Mouse (Mus musculus) layer of hippocampus, postnatal 10 days (tissue): Measurements from ENCODE around the gene Tm4sf4. TPM values are rescaled to one million over a fixed set of nuclear protein-coding genes. Genes with fewer than 3 reads are reported as not detected.

Source experiments
- DNase-seq, 2 experiments: peaks; one replicate each; pipeline ENCODE4 v3.0.0; 2021; ENCODE audit warnings: low spot score in 2 of 2
- total RNA-seq, 2 experiments: library from RNA; stranded (reverse); gene quantifications; 2 replicates each; pipeline ENCODE4 v1.2.3; 2021

The Tm4sf4 gene
- total RNA-seq, 2 experiments from 2014 or later, result not detected

- no peak for DNase-seq
Observed at GRCm38 (mm10) chr3:57474421-57474820, 49.3 kb downstream of the Tm4sf4 start.

- DNase-seq, result no peak
Observed at GRCm38 (mm10) chr3:57480640-57481039, 55.5 kb downstream of the Tm4sf4 start.

GRCm38 (mm10) chr3:57481981-57482380 lies 56.9 kb downstream of the Tm4sf4 start:
- DNase-seq, result no peak

- no peak for DNase-seq
Observed at GRCm38 (mm10) chr3:57486068-57486467, 61.0 kb downstream of the Tm4sf4 start.

- no peak for DNase-seq
Observed at GRCm38 (mm10) chr3:57487455-57488153, 62.5 kb downstream of the Tm4sf4 start.

Other genes starting within 250 kb of the Tm4sf4 start
- gene Tm4sf1, start 123.3 kb upstream of the Tm4sf4 start, total RNA-seq, result 10 to 100 TPM; 15.8 to 18.3 TPM
- gene Wwtr1, start 150.6 kb downstream of the Tm4sf4 start, total RNA-seq, result 10 to 100 TPM; 24.2 to 26.1 TPM
- 10 to 100 TPM; 23.4 to 26.7 TPM for gene Commd2, start 226.4 kb downstream of the Tm4sf4 start, total RNA-seq